In genomic region chr4:143160826-143161225, GRCm38 (mm10) we compare ENCODE assay signal across 8 mouse cellular contexts. TPM values are rescaled to one million over a fixed set of nuclear protein-coding genes. Genes with fewer than 3 reads are reported as not detected.
DNase-seq lines count a peak whose midpoint lies in the region; ATAC-seq lines count a peak whose summit lies in the region.

No protein-coding gene starts in this region.

- H3K9me3 ChIP-seq in forebrain, embryonic 14.5 days (replicated peaks; ENCODE audit: control insufficient read depth, low read length), result no peaks in the 10 kb centered on the region
- no peaks in the 10 kb centered on the region for H3K9me3 ChIP-seq in liver, embryonic 12.5 days (replicated peaks)

- H3K27me3 ChIP-seq in forebrain, embryonic 14.5 days (replicated peaks; ENCODE audit: control insufficient read depth, insufficient read depth, low read length), result no peaks in the 10 kb centered on the region
- H3K27me3 ChIP-seq in liver, embryonic 12.5 days (replicated peaks), result no peaks in the 10 kb centered on the region

- WGBS in forebrain, embryonic 14.5 days, result 46% methylated on average over 3 of the region's 3 CpGs
- WGBS in liver, embryonic 12.5 days (ENCODE audit: insufficient replicate concordance), result 54% methylated on average over 3 of the region's 3 CpGs

- peak overlapping the region; percentile 91 for H3K4me3 ChIP-seq in forebrain, embryonic 14.5 days (ENCODE audit: low read depth, low read length)
- peak overlapping the region; percentile 80 for H3K4me3 ChIP-seq in liver, embryonic 12.5 days

- no peak overlapping the region for H3K27ac ChIP-seq in forebrain, embryonic 14.5 days (ENCODE audit: low read depth, low read length)
- H3K27ac ChIP-seq in liver, embryonic 12.5 days, result peak overlapping the region; percentile 97

- H3K9ac ChIP-seq in forebrain, embryonic 14.5 days (ENCODE audit: low read length), result peak overlapping the region; percentile 98
- H3K9ac ChIP-seq in liver, embryonic 12.5 days, result peak overlapping the region; percentile 83

- H3K4me1 ChIP-seq in forebrain, embryonic 14.5 days (ENCODE audit: control insufficient read depth, insufficient read depth, low read length), result peaks cover 16% of the 10 kb centered on the region
- H3K4me1 ChIP-seq in liver, embryonic 12.5 days, result peaks cover 52% of the 10 kb centered on the region

- DNase-seq in cerebellum, adult 9-10 months, result peak; percentile 35
- DNase-seq in cerebellum, postnatal 25 days, result no peak
- DNase-seq in 3T3-L1 (ENCODE audit: low read depth, low spot score), result peak; percentile 33
- no peak for DNase-seq in forebrain, embryonic 14.5 days (ENCODE audit: low spot score)
- DNase-seq in right cerebral cortex, postnatal 4 days, result no peak
- DNase-seq in left cerebral cortex, adult 9 months (ENCODE audit: low spot score in 2 of 2), result no peak

- H3K36me3 ChIP-seq in forebrain, embryonic 14.5 days (ENCODE audit: control insufficient read depth, insufficient read depth, low read length), result peaks cover 6% of the 10 kb centered on the region; the same call in 1 of the 2 replicates
- H3K36me3 ChIP-seq in liver, embryonic 12.5 days, result peaks cover 36% of the 10 kb centered on the region

- no peak for ATAC-seq in forebrain, embryonic 14.5 days
- no peak for ATAC-seq in liver, embryonic 12.5 days
- ATAC-seq in erythroid progenitor cell, adult 5-6 weeks (replicated peaks; ENCODE audit: low FRiP score, poor library complexity, severe bottlenecking), result no peak

- peak overlapping the region; percentile 64 for H3K4me2 ChIP-seq in forebrain, embryonic 14.5 days (ENCODE audit: low read length)
- H3K4me2 ChIP-seq in liver, embryonic 12.5 days, result peak overlapping the region; percentile 83

RNA-seq across cellular contexts. Expression of gene Prdm2, which starts 52.0 kb away (rescaled TPM):
- 13.1 and 16.7 TPM in 2 replicates for polyA plus RNA-seq in forebrain, embryonic 14.5 days (2014; fragmentation: Nextera tagmentation; extraction: Ambion mirVana)
- polyA plus RNA-seq in liver, embryonic 12.5 days (2016; fragmentation: Nextera tagmentation; extraction: Ambion mirVana), result 5.2 and 6.2 TPM in 2 replicates
- 5.4 and 5.8 TPM in 2 replicates for total RNA-seq in erythroid progenitor cell, adult 5-6 weeks (2015; ENCODE audit: low replicate concordance)
- total RNA-seq in erythroid progenitor cell, adult 5-6 weeks (2017; ENCODE audit: low replicate concordance), result 5.4 and 6.7 TPM in 2 replicates

Comparison
In these comparisons a context has a peak if more than half of its experiments do, and no peak if none do; other contexts are left out.
1. DNase-seq: peak in cerebellum, adult 9-10 months (single experiment) and 3T3-L1 (single experiment); none in cerebellum, postnatal 25 days (0 of 2), forebrain, embryonic 14.5 days (single experiment), right cerebral cortex, postnatal 4 days (single experiment) and left cerebral cortex, adult 9 months (0 of 2).